Mouse (Mus musculus): ENCODE measurements around the gene Hes2. TPM values are rescaled to one million over a fixed set of nuclear protein-coding genes. Genes with fewer than 3 reads are reported as not detected.

Gene Hes2
- polyA plus RNA-seq, 1 experiment, result not detected

DNA sequence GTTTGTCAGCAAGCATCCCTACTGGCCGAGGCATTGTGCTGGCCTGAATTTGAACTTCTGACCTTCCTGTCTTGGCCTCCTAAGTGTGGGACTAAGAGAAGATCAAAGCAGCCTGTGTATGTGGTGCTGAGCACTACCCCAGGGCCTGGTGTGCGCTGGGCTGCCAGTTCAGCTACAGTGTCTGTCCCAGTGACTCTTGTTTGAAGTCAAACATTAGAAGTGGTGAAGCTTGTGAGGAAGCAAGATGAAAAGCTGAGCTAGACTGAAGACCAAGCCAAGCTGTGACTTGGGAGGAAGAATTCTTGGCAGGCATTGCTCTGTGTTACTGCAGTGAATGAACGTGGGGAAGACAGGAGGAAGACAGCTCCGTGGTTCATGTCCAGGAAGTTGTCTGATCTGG, 51.0 kb downstream of the Hes2 start:
- no peak for TF ChIP-seq CTCF (IDR thresholded peaks at IDR 0.05; ENCODE audit: extremely low read depth, insufficient read depth, insufficient read length, insufficient replicate concordance)
- no peak for TF ChIP-seq POLR2A (IDR thresholded peaks at IDR 0.05; ENCODE audit: low read depth, low read length)
- Histone ChIP-seq H3K4me1 (ENCODE audit: control insufficient read depth, insufficient read depth, insufficient read length) (peaks cover 8% of the 10 kb centered on the region; the same call in 1 of the 2 replicates), H3K36me3 (ENCODE audit: control insufficient read depth, insufficient read depth, low read length) (no peaks in the 10 kb centered on the region), H3K27me3 (ENCODE audit: control insufficient read depth, insufficient read depth, low read length) (no peaks in the 10 kb centered on the region), H3K4me3 (ENCODE audit: extremely low read depth, insufficient read depth, insufficient read length) (no peak overlapping the region), H3K27ac (ENCODE audit: insufficient read depth, low read length) (no peak overlapping the region)
- WGBS, result 48% methylated on average over 4 of the region's 4 CpGs
- DNase-seq (ENCODE audit: low read depth in 1 of 2, low spot score in 2 of 2), result no peak

Other genes with a start within 250 kb of the Hes2 start
- gene Dnajc11, start 225.2 kb upstream of the Hes2 start, polyA plus RNA-seq (2012; rRNA removed), result 31.6 and 40.9 TPM in 2 replicates
- gene Thap3, start 169.9 kb upstream of the Hes2 start, polyA plus RNA-seq (2012; rRNA removed), result 46.2 and 53.0 TPM in 2 replicates
- 3.8 and 4.2 TPM in 2 replicates for gene Phf13, start 162.6 kb upstream of the Hes2 start, polyA plus RNA-seq (2012; rRNA removed)
- gene Klhl21, start 150.1 kb upstream of the Hes2 start, polyA plus RNA-seq (2012; rRNA removed), result 20.1 and 28.4 TPM in 2 replicates
- 18.9 and 21.3 TPM in 2 replicates for gene Zbtb48, start 131.2 kb upstream of the Hes2 start, polyA plus RNA-seq (2012; rRNA removed)
- 0.14 and 0.15 TPM in 2 replicates for gene Tas1r1, start 120.3 kb upstream of the Hes2 start, polyA plus RNA-seq (2012; rRNA removed)
- gene Nol9, start 119.5 kb upstream of the Hes2 start, polyA plus RNA-seq (2012; rRNA removed), result 22.8 and 28.1 TPM in 2 replicates
- 9.5 and 13.1 TPM in 2 replicates for gene Plekhg5, start 86.4 kb upstream of the Hes2 start, polyA plus RNA-seq (2012; rRNA removed)
- gene Tnfrsf25, start 42.9 kb upstream of the Hes2 start, polyA plus RNA-seq (2012; rRNA removed), result 17.0 and 27.0 TPM in 2 replicates
- 2.1 and 2.7 TPM in 2 replicates for gene Espn, start 6.5 kb upstream of the Hes2 start, polyA plus RNA-seq (2012; rRNA removed)
- 15.4 and 17.9 TPM in 2 replicates for gene Acot7, start 19.3 kb downstream of the Hes2 start, polyA plus RNA-seq (2012; rRNA removed)
- 10.5 and 15.7 TPM in 2 replicates for gene Gpr153, start 115.4 kb downstream of the Hes2 start, polyA plus RNA-seq (2012; rRNA removed)
- 0.11 TPM in 1 of 2 replicates, not detected in the other for gene Hes3, start 132.8 kb downstream of the Hes2 start, polyA plus RNA-seq (2012; rRNA removed)
- 16.2 and 19.3 TPM in 2 replicates for gene Icmt, start 138.4 kb downstream of the Hes2 start, polyA plus RNA-seq (2012; rRNA removed)
- gene Rnf207, start 160.1 kb downstream of the Hes2 start, polyA plus RNA-seq (2012; rRNA removed), result 0.08 TPM in 1 of 2 replicates, not detected in the other
- 24.6 and 29.3 TPM in 2 replicates for gene Rpl22, start 166.9 kb downstream of the Hes2 start, polyA plus RNA-seq (2012; rRNA removed)
- gene Chd5, start 179.8 kb downstream of the Hes2 start, polyA plus RNA-seq (2012; rRNA removed), result 0.06 and 0.11 TPM in 2 replicates